8 mouse cellular contexts compared by ENCODE assay signal in the genomic region with DNA sequence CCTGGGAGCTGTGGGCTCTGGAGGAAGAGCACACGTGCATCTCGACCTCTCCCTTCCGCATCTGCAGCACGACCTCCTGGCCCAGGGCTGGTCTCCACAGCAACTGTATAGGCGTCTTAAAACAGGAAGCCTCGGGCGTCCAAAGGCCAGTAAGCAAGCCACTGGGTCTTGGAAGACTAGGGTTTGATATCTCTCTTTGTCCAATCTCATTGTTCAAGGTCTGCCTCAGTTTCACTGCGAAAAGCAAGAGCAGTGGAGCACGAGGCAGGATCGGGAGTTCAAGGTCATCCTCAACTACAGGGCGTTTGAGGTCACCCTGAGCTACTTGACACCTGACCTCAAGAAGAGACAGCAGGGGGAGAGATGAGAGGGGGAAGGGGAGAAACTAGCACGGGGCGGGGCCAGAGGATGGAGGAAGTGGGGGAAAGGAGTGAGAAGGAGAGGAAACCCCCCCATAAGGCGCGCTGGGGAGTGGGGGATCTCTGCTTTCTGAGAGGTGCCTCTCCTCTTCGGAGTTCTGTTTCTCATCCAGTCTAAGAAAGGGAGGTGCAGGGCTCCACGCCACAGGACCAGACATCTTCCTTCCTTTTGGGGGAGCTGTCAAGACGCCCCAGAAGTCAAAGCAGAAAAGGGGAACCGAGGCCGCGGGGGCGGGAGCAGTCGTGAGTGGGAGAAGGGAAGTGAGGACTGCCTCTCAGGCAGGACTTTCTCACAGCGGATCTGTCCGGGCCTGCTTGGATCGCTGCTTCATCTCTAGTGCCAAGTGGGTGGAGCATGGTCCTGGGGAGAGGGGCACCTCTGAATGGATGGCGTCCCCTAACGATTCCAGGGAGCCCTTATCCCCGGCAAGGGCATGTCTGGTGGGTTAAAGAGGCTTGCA. TPM values are rescaled to one million over a fixed set of nuclear protein-coding genes. Genes with fewer than 3 reads are reported as not detected.
DNase-seq lines count a peak whose midpoint lies in the region; ATAC-seq lines count a peak whose summit lies in the region.

No protein-coding gene starts in this region.

- no peak for ATAC-seq in forebrain, embryonic 12.5 days (ENCODE audit: low FRiP score)
- peak; percentile 51 to 70 for ATAC-seq in hematopoietic stem cell, adult 5-6 weeks (replicated peaks in 1 of 2; ENCODE audit: insufficient read depth in 1 of 2, low FRiP score in 2 of 2, low TSS enrichment in 1 of 2, low read depth in 1 of 2, poor library complexity in 2 of 2, severe bottlenecking in 2 of 2)
- ATAC-seq in megakaryocyte, adult 5-6 weeks (ENCODE audit: poor library complexity, severe bottlenecking): peak; percentile 84

- WGBS in forebrain, embryonic 12.5 days: 5% methylated on average over 29 of the region's 29 CpGs

- no peak overlapping the region; the same call in 1 of the 2 replicates for H3K9ac ChIP-seq in forebrain, embryonic 12.5 days

- H3K27me3 ChIP-seq in forebrain, embryonic 12.5 days: peaks cover 77% of the 10 kb centered on the region

- H3K4me3 ChIP-seq in forebrain, embryonic 12.5 days (replicated peaks): peak overlapping the region; percentile 25

- no peaks in the 10 kb centered on the region for H3K36me3 ChIP-seq in forebrain, embryonic 12.5 days (replicated peaks)

- DNase-seq in right cerebral cortex, postnatal 10 days (ENCODE audit: low spot score in 2 of 2): peak; percentile 75 to 78
- no peak for DNase-seq in right cerebral cortex, postnatal 4 days
- peak; percentile 47 to 55 for DNase-seq in layer of hippocampus, postnatal 10 days (ENCODE audit: low spot score in 2 of 2)
- peak; percentile 77 to 87 for DNase-seq in spleen, postnatal 4 days (ENCODE audit: low spot score in 2 of 2)
- DNase-seq in cerebellum, adult 11-12 months: no peak

- peak overlapping the region; percentile 41 for H3K4me2 ChIP-seq in forebrain, embryonic 12.5 days

- H3K27ac ChIP-seq in forebrain, embryonic 12.5 days: no peak overlapping the region

- peaks cover 12% of the 10 kb centered on the region for H3K4me1 ChIP-seq in forebrain, embryonic 12.5 days

- H3K9me3 ChIP-seq in forebrain, embryonic 12.5 days: no peaks in the 10 kb centered on the region

RNA-seq across cellular contexts. Expression of a gene that starts 0.9 kb away (rescaled TPM):
- 3.7 and 3.8 TPM in 2 replicates for polyA plus RNA-seq in forebrain, embryonic 12.5 days (2016; fragmentation: Nextera tagmentation; extraction: Ambion mirVana)
- total RNA-seq in hematopoietic stem cell, adult 5-6 weeks (2017): 36.2 and 44.7 TPM in 2 replicates
- total RNA-seq in layer of hippocampus, postnatal 10 days (2021): 1 to 10 TPM; 3.0 to 3.9 TPM
- total RNA-seq in megakaryocyte, adult 5-6 weeks (2015): 9.6 and 15.3 TPM in 2 replicates
- total RNA-seq in megakaryocyte, adult 5-6 weeks (2017): 19.5 and 20.5 TPM in 2 replicates

RNA-seq across cellular contexts. Expression of a gene that starts 12.4 kb away (rescaled TPM):
- polyA plus RNA-seq in forebrain, embryonic 12.5 days (2016; fragmentation: Nextera tagmentation; extraction: Ambion mirVana): 110 and 111 TPM in 2 replicates
- total RNA-seq in hematopoietic stem cell, adult 5-6 weeks (2017): 26.6 and 35.2 TPM in 2 replicates
- total RNA-seq in layer of hippocampus, postnatal 10 days (2021): 10 to 100 TPM; 47.2 to 54.4 TPM
- 47.3 and 63.6 TPM in 2 replicates for total RNA-seq in megakaryocyte, adult 5-6 weeks (2015)
- total RNA-seq in megakaryocyte, adult 5-6 weeks (2017): 44.5 and 50.3 TPM in 2 replicates

RNA-seq across cellular contexts. Expression of a gene that starts 14.2 kb away (rescaled TPM):
- polyA plus RNA-seq in forebrain, embryonic 12.5 days (2016; fragmentation: Nextera tagmentation; extraction: Ambion mirVana): 1.5 and 1.9 TPM in 2 replicates
- total RNA-seq in hematopoietic stem cell, adult 5-6 weeks (2017): 3.0 and 7.9 TPM in 2 replicates
- total RNA-seq in layer of hippocampus, postnatal 10 days (2021): under 1 TPM in 1 of 2 experiments, not detected in 1; 0.56 TPM
- 0.91 and 1.1 TPM in 2 replicates for total RNA-seq in megakaryocyte, adult 5-6 weeks (2015)
- 0.44 and 2.4 TPM in 2 replicates for total RNA-seq in megakaryocyte, adult 5-6 weeks (2017)

RNA-seq across cellular contexts. Expression of a gene that starts 16.9 kb away (rescaled TPM):
- polyA plus RNA-seq in forebrain, embryonic 12.5 days (2016; fragmentation: Nextera tagmentation; extraction: Ambion mirVana): 0.13 TPM in 2 replicates
- total RNA-seq in hematopoietic stem cell, adult 5-6 weeks (2017): not detected in 2 replicates
- 100 to 1,000 TPM; 256 to 261 TPM for total RNA-seq in layer of hippocampus, postnatal 10 days (2021)
- not detected in 2 replicates for total RNA-seq in megakaryocyte, adult 5-6 weeks (2015)
- total RNA-seq in megakaryocyte, adult 5-6 weeks (2017): not detected in 2 replicates

RNA-seq across cellular contexts. Expression of a gene that starts 38.4 kb away (rescaled TPM):
- 13.1 and 16.5 TPM in 2 replicates for polyA plus RNA-seq in forebrain, embryonic 12.5 days (2016; fragmentation: Nextera tagmentation; extraction: Ambion mirVana)
- 1.9 and 2.2 TPM in 2 replicates for total RNA-seq in hematopoietic stem cell, adult 5-6 weeks (2017)
- total RNA-seq in layer of hippocampus, postnatal 10 days (2021): 1 to 10 TPM; 3.1 to 4.1 TPM
- total RNA-seq in megakaryocyte, adult 5-6 weeks (2015): 7.5 and 8.9 TPM in 2 replicates
- total RNA-seq in megakaryocyte, adult 5-6 weeks (2017): 2.8 and 3.0 TPM in 2 replicates

Comparison
In these comparisons a context has a peak if more than half of its experiments do, and no peak if none do; other contexts are left out.
1. DNase-seq: peak in right cerebral cortex, postnatal 10 days (2 of 2), layer of hippocampus, postnatal 10 days (2 of 2) and spleen, postnatal 4 days (2 of 2); none in right cerebral cortex, postnatal 4 days (single experiment) and cerebellum, adult 11-12 months (single experiment).